Mouse (Mus musculus): Measurements from ENCODE around the gene Galntl6.

- TF ChIP-seq GATA1 (IDR thresholded peaks at IDR 0.05; ENCODE audit: low read length) (no peak), TAL1 (IDR thresholded peaks at IDR 0.05; ENCODE audit: low read length) (no peak)
Measured at GRCm38 (mm10) chr8:57741983-57742382, 1170.5 kb downstream of the Galntl6 start.
